Mouse (Mus musculus) right cerebral cortex, postnatal 10 days (tissue): Measurements from ENCODE around the gene Cdkl2.

Experiments used
- DNase-seq, 2 experiments: peaks; one replicate each; pipeline ENCODE4 v3.0.0; 2021; ENCODE audit warnings: low spot score in 2 of 2

Cdkl2 gene

DNA sequence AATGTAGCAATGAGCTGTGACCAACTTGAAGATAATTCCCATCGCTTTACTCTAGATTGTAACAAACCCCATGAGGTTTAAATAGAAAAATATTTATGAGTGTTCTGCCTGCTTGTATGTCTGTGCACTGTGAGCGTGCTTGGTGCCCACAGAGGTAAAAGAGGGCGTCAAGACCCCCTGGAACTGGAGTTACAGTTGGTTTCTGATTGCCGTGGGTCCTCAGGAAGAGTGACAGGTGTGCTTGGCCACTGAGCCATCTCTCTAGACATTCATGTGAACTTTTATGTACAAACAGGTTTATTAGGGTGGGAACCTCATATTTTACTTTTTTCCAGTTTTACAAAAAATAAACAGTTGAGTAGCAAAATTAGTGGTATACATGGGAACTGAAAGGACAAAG is at the start of gene Cdkl2:
Gene Cdkl2 (minus strand): TSS at position 101 of the 400 bp plus-strand sequence.
- no peak for DNase-seq

DNA sequence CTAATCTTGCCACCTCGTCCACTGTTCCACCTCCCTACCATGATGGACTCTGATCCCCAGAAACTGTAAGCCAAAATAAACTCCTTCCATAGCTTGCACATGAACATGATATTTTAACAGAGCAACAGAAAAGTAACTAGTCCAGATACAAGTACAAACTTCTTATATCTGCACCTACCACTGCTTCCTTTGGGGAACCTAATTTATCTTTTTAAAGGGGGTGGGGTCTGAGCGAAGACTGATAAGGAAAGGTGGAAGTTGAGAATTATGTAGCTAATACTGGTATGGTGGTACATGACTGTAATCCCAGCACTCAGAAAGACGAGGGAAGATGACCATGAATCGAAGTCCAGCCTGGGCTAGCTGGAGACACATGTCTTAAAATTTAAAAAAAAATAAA is 43.8 kb upstream of the Cdkl2 start:
- no peak for DNase-seq

DNA sequence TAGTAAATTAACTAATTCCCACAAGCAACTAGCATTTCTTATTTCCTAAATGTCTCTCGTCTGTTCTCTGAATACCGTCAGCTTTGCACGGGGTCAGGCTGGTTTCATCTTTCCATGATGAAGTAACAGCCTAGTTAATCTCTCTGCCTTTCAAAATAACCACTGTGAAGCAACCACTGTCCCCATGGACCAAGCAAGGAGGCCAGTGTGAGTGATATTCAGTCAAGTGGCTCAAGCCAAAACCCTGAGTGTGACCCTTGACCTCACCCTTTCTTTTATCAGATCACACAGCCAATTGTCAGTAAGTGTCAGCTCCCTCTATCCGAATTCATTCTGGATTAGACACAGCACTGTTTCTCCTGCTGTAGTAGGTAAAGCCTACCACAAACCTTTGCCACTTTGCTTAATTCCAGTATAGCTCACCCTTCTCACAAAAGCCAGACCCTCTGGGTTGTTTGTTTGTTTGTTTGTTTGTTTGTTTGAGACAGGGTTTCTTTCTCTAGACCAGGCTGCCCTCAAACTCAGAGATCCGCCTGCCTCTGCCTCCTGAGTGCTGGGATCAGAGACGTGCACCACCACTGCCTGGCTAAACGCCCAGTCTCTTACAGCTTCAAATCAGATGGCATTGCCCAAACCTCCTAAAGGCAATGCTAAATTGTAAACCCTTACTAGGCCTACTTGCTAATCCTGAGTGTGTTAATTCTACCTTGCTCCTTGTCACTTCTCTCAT is 42.3 kb upstream of the Cdkl2 start:
- no peak for DNase-seq

DNA sequence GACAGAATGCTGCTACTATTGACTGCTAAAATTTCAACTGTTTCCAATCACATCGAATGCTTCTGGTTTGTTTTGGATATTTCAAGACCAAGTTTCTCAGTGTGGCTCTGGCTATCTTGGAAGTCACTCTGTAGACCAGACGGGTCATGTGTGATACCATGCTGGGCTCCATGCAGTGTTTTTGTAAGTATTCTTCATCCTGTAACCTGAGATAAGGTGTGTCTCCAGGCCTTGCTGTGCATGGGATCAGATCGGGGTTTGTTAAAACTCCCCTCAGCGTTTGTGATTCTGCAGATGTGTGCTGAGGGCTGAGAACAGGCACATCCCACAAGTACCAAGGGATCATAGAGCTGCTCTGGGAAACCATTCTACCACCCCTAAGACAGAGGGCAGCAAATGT is 41.6 kb upstream of the Cdkl2 start:
- no peak for DNase-seq

DNA sequence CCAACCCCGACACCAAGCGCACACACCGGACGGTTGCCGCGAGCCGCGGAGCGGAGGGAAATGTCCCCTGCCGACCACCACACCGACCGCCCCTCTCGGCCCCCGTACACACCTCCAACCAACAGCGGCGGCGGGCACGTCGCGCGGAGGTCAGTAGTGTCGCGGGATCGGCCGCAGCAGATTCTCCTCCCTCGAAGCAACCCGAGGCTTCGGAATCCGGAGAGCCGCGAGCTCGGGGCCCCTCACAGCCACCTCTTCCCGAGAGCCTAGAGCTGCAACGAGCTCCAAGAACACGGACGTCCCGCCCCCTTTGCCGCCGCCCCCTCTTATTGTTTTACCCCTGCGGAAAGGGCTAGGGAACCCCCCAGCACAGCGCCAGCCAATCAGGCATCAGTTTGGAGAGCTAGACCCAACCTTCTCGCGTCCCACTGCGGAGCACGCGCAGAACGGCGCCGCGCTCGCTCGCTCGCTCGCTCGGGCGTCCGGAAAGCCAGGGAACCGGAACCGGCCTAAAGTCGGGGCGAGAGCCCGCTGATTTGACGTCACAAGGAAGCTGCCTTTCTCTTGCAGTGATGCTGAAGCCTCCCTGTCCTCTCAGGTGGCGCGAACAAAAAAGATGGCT is 39.8 kb upstream of the Cdkl2 start, which contains the start of gene G3bp2:
Gene G3bp2 (minus strand): TSS at position 303 of the 622 bp plus-strand sequence.
- DNase-seq: peak; percentile 98

DNA sequence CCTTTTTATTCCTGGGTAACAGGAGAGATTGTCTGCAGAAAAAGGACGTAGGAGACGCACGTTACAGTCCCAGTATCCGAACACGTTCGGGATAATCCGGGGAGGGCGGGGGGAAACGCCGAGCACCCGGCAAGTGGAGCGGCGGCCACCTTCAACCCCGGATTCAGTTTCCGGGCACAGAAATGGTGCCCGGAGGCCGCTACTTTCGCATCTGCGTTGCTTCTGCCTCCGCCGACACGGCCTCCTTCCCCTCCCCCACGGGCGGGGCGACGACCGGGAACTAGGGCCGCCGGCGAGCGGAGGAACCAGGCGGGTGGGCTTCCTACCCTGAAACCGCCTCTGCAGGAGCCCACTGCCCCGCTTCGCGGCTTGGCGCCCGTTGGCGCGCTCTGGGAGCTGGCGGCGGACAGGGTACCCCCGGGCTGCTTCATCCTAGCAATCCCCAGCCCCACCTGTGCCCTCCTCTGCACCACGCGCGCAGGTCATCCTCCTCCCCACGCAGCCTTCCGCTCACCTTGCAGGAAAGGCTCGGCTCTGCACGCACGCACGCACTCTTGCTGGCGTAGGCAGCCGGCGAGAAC is 39.2 kb upstream of the Cdkl2 start:
- peak; percentile 78 to 82 for DNase-seq

DNA sequence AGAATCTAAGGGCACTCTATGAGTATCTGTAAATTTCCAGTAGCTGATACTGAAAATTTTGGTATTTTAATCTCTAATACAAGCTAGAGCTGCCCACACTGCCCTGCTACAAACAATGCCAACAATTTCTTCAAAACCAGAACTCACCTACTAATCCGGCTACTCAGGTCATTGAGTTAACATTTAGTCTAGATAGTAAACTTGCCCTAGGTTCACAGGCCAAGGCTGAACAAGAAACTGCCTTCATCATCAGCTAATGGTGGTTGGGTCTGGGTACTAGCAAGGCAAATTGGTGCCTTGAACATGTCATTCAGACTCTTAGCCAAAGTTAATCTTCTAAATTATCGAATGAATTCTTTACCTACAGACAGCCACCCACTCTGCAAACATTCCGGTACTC is 37.6 kb upstream of the Cdkl2 start:
- DNase-seq: no peak

DNA sequence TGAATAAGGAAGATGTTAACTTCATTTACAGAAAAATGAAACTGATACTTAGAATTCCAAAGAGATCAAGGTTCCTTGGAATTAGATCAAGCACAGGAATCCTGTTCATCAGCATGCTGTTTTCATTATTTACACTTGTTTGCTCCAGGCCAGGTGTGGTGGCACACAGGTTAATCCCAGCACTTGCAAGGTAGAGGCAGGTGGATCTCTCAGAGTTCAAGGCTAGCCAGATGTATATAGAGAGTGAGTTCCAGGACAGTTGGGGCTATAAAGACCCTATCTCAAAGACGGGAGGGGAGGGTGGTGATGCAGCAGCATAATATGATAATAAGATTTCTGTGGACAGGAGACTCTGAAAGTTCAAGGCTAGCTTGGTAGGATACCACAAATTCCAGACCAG is 36.7 kb upstream of the Cdkl2 start:
- DNase-seq: no peak

DNA sequence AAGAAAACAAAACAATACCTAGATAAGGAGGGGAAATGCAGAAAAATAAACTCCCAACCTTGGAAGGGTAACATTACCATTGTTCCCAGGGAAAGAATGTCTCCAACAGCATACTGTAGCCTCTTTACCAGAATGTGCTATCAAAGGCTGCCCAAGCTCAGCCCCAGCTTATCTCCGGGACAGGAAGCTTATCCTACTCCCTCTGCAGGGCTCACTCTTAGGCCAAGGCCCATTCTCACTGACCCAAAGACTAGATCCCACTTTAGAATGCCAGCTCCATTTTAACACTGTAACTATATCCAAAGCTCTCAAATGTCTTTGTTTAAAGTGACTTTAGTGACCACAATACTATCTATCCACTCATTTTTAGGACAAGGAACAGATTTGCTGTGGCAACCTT is 35.6 kb upstream of the Cdkl2 start:
- no peak for DNase-seq

DNA sequence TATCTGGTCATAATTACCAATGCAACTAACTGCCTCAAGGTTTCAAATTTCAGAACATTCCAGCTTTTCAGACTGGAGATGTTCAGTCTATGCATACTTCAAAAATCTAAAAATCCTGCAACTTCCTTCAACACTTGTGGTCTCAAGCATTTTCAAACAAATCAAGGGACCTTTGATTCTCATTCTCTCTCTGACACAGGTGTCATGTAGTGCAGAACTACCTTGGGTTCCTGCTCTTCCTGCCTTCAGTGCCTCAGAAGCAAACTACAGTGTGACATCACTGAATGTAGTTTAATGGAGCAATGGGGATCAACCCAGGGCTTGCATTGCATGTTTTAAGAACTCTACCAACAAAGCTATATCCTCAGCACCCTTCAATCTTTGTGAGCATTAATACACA is 35.1 kb upstream of the Cdkl2 start:
- no peak for DNase-seq

DNA sequence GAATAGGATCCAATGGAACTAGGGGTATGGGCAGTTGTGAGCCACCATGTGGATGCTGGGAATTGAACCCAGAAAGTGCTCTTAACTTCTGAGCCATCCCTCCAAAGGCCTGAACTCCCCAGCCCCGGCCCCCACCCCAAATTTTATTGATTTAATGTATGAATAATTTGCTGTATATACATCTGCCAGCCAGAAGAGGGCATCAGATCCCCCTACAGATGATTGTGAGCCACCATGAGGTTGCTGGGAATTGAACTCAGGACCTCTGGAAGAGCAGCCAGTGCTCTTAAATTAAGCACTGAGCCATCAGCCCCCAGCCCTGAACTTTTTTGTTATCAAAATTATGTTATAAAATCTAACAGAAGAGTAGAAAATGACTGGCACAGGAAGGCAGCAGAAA is 32.6 kb upstream of the Cdkl2 start:
- DNase-seq: no peak

DNA sequence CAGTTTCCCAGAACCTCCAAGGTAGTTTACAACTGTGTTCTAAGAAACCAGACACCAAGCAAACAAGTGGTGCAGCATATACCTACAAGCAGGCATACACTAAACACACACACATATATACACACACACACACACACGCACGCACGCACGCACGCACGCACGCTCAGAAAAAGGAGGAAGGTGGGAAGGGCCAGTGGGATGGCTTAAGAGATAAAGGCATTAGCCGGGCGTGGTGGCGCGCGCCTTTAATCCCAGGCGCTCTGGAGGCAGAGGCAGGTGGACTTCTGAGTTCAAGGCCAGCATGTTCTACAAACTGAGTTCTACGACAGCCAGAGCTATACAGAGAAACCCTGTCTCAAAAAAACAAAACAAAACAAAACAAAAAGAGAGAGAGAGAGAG is 30.4 kb upstream of the Cdkl2 start:
- no peak for DNase-seq

DNA sequence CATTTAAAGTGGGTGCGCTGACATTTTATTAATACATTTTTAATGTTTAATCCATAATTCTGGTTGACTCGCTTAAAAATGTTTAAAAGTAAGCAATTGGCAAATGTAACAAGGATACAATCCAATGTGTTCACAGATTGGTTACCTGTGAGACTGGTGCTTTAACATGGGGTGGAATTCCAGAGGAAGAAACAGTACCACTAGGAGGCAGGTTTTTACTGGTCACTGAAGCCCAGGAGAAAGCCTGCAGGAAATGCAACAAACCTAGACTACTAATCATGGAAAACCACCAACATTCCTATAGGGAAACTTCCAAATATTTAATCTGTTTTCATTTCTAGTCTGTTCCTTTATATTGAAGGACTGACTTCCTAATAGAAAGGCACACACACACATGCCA is 19.5 kb upstream of the Cdkl2 start:
- no peak for DNase-seq

DNA sequence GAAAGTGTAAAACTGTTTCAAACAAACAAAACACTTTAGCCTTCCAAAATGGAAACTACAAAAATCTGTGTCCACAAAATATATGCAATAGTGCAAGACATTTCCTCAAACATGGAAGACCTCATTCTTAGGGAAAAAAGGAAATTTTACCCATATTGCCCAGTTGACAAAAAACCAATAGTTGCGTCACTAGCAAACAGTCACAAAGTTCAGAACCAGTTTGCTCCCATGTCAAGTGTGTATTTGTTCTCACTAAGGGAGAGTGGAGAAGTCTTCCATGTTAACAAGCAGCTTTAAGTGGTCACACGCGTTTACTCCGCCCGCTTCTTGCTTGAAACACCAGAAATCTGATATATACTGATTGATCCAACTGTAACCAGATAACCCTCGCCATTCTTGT is 9.2 kb upstream of the Cdkl2 start:
- no peak for DNase-seq

DNA sequence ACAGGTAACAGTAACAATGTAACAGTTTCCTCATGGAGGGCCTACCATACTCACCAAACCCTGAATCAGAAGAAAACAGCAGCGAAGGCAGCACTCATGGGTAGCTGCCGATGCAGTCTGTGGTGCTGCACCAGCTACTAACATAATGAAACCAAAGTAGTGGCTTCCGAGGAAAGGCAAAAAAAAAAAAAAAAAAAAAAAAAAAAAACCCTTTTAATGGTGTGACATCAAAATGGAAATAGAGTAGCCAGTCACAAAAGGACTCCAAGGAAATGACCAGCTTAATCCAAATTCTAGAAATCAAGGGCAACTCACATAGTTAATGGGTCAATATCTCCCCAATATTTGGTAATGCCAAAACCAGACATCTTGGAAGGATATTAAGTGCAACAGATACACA is 6.7 kb upstream of the Cdkl2 start:
- DNase-seq: no peak

DNA sequence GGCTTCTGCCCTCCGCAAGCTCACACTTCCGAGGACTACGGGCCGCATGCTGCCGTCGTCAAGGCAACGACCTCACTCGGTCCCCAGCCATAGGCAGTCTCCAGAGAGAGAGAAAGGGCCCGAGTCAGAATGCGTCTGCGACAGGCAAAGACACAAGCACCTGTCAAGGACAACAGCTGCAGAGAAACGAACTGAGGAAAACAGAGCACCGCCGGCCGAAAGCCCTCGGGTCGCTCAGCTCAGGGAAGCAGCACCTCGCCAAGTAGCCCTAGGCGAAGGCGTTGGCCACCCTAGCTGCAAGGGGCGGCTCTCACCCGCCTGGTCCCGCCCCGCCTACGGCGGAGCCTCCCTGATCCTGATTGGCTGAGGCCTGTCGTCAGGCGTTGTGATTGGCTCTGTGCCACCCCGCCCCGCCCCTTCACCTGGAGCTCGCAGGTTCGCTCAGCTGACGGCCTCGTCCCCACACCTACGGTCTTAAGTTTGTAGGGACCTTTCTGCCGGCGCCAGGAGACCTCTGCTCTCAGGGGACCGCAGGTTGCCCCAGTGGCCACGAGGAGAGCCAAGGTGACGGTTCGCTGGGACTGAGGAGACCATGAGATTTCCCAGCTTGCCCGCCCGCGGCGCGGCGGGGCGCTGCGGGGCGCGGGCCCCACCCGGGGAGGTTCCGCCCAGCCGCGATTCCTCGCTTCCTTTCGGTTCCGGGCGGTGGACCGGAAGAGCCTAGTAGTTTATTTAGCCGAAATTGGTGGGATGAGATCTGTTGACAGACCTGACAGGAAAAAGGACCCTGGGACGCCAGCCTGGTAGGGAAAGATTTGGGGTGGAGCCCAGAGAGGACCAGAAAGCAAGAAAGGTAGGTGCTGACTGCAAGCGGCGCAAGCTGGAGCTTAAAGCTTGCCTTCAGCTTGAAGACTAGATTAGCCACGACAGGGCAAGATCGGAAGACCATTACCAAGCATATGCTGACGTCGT is 1.0 kb downstream of the Cdkl2 start:
- DNase-seq: peak; percentile 96

DNA sequence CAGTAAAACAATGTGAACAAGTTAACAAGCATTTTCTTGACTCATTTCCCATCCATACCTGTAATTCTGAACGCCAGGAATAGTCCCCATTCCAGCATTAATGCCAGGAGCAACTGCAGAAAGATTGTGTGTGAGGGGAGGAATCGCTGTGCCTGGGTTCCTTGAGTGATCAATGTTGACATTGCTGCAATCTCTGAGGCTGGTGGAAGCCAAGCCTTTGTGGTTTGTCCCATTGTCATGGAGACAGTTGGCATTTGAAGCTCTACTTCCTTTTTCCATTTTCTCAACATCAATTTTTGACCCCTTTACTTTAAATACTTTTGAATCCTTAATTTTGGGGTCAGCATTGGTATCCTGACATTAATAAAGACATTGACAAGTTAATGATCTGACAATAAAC is 23.7 kb downstream of the Cdkl2 start:
- DNase-seq: no peak

DNA sequence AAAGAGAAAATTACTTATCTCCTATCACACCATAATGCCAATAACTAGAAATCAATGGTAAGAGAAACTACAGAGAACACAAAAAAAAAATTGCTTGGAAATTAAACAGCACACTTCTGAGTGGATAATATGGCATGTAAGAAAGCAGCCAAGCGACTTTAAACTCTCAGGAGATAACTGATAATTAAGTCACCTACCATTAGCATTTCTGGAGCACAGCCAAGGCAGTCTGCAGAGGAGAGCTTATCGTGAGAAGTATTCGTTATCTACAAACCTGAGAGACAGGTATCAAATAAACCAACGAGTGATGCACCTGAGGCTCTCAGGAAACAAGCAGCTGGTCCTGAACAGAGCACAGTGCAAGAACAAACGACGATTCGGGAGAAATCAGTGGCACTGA is 31.9 kb downstream of the Cdkl2 start:
- DNase-seq: no peak

DNA sequence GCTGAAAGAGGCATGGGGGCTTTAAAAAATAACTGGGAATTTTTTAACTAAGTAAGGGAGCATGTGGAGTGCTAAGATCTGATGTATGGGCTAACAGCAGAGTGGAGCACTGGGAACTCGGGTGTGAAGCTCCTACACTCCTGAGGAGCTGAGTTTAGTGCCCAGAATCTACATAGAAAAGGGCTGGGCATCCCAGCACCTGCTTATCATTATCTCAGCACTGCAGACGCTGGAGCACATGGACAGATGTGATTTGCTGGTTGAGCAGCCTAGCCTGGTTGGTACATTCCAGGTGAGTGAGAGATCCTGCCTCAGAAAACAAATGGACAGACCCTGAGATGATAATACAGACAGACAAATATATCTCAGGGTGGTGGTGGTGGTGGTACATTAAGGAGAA is 33.9 kb downstream of the Cdkl2 start:
- no peak for DNase-seq

DNA sequence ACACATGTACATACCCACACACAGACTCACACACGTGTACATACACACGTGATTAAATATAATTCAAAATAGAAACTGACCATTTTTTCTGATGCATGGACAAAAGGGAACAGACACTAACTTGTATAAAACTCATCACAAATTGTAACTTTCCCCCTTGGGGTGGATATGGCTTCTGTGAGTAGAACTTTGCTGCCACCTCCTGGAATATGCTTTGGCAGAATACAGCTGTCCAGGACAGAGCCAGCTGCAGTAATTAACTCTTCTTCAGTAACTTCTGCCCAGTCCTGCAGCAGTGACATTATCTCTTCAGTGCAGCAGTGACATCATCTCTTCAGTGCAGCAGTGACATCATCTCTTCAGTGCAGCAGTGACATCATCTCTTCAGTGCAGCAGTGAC is 40.7 kb downstream of the Cdkl2 start:
- DNase-seq: no peak

DNA sequence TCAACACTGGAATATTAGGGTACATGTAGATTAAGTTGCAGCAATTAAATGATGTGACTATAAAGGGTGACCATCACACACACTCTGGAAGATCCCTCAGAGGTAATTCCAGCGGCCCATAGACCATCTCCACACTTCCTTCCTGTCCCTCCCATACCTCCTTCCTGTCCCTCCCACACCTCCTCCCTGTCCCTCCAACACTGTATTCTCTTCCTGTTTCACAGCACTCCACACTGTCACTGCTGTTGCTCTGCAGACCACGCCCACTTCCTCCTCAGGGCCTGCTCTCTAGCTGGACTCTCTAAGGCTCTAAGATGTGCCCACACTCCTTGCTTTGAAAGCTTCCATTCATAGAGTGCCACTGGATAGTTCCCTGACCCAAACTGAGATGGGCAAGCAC is 42.9 kb downstream of the Cdkl2 start:
- DNase-seq: no peak

DNA sequence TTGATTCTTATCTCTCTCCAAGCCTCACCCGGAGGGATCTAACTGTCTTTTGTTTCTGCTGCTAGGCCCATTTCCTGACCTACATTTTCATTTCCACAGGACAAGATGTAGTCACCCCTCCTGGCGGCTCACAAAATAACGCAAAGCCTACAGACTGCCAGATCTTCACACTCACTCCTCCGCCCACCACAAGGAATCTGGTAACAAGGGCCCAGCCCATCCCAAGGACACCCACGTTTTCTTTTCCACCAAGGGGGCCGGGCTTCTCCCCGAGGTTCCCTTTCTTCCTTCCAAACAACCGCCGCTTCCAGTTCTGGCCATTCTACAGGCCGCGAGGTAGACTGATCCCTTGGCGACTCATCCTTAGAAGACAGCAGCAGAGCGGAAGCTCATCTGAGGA is 49.1 kb downstream of the Cdkl2 start:
- peak in 1 of 2 experiments; percentile 41 for DNase-seq
